Mouse (Mus musculus) stomach, postnatal 0 days (tissue): ENCODE data around the gene Ctxn1.

ENCODE experiments used
- CTCF ChIP-seq: IDR thresholded peaks from 2 replicates; pipeline ENCODE4 v1.5.1; 2016; ENCODE audit warnings: antibody characterized with exemption, low read depth, mild to moderate bottlenecking, moderate library complexity
- EP300 ChIP-seq: optimal IDR thresholded peaks from 2 replicates; pipeline ENCODE3; 2016; ENCODE audit warnings: antibody characterized with exemption

GRCm38 (mm10) chr8:4226323-4226722 is 32.8 kb downstream of the Ctxn1 start:
- TF ChIP-seq CTCF: peak; percentile 26
- TF ChIP-seq EP300: no peak
